Mouse (Mus musculus): ENCODE measurements around the gene Zfpm1.

DNA sequence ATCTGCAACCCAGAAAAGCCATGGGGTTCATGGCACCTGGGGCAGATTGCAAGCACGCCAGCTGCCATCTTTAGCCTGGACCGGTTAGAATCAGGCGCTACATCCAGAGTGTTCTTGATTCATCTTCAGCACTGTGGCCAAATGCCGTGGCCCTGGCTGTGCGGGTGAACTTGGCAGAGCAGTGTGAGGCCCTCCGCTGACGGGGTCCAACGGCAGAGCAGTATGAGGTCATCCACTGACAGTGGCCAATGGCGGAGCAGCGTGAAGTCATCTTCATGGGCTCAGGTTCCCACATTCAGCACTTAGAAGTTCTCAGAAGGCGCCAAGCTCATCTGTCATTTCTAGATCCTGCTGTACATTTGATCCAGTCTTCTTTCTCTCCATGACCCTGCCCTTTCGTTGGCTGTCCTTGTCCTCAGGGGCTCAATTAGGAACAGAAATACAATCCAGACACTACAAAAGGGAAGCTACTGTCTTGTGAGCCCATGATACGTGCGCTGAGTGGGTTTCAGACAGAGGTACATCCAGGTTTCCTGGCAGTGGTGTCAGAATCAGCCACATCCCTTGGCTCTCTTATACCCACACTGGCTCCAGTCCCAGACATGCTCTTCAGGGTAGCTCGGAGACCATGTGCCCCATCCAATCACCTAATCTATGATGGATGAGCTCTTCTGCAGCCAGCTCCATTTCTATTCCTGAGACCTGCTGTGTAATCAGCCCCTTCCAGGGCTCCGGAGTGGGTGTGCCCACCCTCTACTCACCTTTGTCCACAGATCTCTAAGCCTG, 41.5 kb upstream of the Zfpm1 start:
- TF ChIP-seq EP300 (IDR thresholded peaks at IDR 0.05; ENCODE audit: low read depth), result no peak
- no peak for TF ChIP-seq CTCF (IDR thresholded peaks at IDR 0.05; ENCODE audit: low read depth)
